Mouse (Mus musculus) intestine, embryonic 14.5 days (tissue): Measurements from ENCODE around the gene Ncapd3. TPM values are rescaled to one million over a fixed set of nuclear protein-coding genes. Genes with fewer than 3 reads are reported as not detected.

Experiments
- ATAC-seq: fragments of 200-750 bp; cut with Nextera tagmentation; replicated peaks from 2 replicates; pipeline ENCODE4 v1.8.0; 2017; ENCODE audit warnings: low read depth, moderate number of reproducible peaks, moderate TSS enrichment, moderate library complexity; ENCODE audit not compliant: low FRiP score, low TSS enrichment
- DNase-seq: peaks from one replicate; pipeline ENCODE4 v3.0.0-alpha.2; 2018; ENCODE audit warnings: low spot score
- H3K27ac ChIP-seq: fragments of 300-500 bp; sonication (generic); 2 replicates; pipeline ENCODE4 v1.5.1; 2014; ENCODE audit warnings: low read depth, mild to moderate bottlenecking, control low read depth
- H3K27me3 ChIP-seq: fragments of 300-500 bp; sonication (generic); replicated peaks from 2 replicates; pipeline ENCODE4 v1.6.1; 2014; ENCODE audit warnings: low read length, control low read depth; ENCODE audit not compliant: control insufficient read depth, insufficient read depth
- H3K36me3 ChIP-seq: fragments of 300-500 bp; sonication (generic); 2 replicates; pipeline ENCODE4 v1.6.1; 2014; ENCODE audit warnings: low read length, control low read depth; ENCODE audit not compliant: control insufficient read depth, insufficient read depth
- H3K4me1 ChIP-seq: fragments of 300-500 bp; sonication (generic); replicated peaks from 2 replicates; pipeline ENCODE4 v1.6.1; 2014; ENCODE audit warnings: low read length, control low read depth, mixed read lengths; ENCODE audit not compliant: control insufficient read depth, insufficient read depth
- H3K4me2 ChIP-seq: fragments of 300-500 bp; sonication (generic); 2 replicates; pipeline ENCODE4 v1.6.1; 2014; ENCODE audit warnings: low read length
- H3K4me3 ChIP-seq: fragments of 300-500 bp; sonication (generic); 2 replicates; pipeline ENCODE4 v1.5.1; 2014; ENCODE audit warnings: low read depth, low read length, control low read depth, mixed read lengths
- H3K9ac ChIP-seq: fragments of 300-500 bp; sonication (generic); 2 replicates; pipeline ENCODE4 v1.6.1; 2014; ENCODE audit warnings: mild to moderate bottlenecking, low read length
- H3K9me3 ChIP-seq: fragments of 300-500 bp; sonication (generic); 2 replicates; pipeline ENCODE4 v1.6.1; 2016; ENCODE audit warnings: low read length, control low read depth; ENCODE audit not compliant: control insufficient read depth
- WGBS: fragments of 180-500 bp; shearing (Covaris S2); extraction: QIAGEN DNeasy Blood & Tissue Kit; methylation state at CpG from one replicate; pipeline ENCODE4 v1.1.7; 2014; 5-methylcytosine and 5-hydroxymethylcytosine counted together
- polyA plus RNA-seq: library from polyadenylated mRNA; unstranded; fragments of >200 nt; fragmentation: Nextera tagmentation; extraction: Ambion mirVana; gene quantifications from 2 replicates; pipeline ENCODE4 v1.2.1, GENCODE M21; 2014

Ncapd3 gene
- polyA plus RNA-seq, 1 experiment from 2014 or later: 32.7 TPM

DNA sequence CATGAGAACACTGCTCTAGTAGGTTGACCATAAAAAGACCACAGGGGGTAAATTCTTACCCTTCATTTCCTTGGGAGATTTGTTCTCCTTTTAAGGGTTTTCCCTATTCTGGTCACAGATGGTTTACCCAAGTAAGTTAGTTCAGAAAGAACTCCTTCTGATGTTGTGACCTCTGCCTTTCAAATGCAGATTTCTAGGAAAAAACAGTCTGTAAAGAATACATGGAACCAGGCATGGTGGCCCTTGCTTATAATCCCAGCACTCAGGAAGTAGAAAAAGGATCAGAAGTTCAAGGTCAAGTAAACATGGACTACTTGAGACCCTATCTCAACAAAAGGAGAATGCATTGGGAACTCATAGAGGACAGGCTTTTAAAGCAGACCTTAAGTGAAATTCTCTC is 45.8 kb downstream of the Ncapd3 start:
- Histone ChIP-seq H3K27ac (no peak overlapping the region), H3K4me3 (no peak overlapping the region), H3K9ac (no peak overlapping the region), H3K9me3 (no peaks in the 10 kb centered on the region), H3K27me3 (no peaks in the 10 kb centered on the region), H3K4me1 (no peaks in the 10 kb centered on the region), H3K36me3 (peaks cover 71% of the 10 kb centered on the region), H3K4me2 (no peak overlapping the region)
- no peak for DNase-seq
- ATAC-seq: no peak

DNA sequence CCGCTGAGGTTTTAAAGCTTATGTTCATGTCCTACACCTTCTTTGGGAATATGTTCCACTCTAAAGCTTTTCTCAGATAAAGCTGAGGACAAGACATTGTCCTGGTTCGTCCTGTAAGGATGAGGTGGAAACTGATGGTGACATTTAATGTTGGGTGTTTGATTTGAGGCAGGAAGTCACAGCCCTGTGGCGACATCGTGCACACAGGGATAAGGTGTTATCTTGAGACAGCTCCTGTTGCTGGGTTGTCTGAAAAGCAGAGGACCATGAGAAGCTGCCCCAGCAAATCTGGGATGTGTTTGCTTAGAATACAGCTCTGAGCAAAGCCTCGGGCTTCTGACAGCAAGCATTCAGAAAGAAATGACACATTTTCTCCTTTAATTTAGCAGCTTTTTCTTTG is 56.3 kb downstream of the Ncapd3 start:
- Histone ChIP-seq H3K27me3 (no peaks in the 10 kb centered on the region), H3K27ac (no peak overlapping the region), H3K9me3 (no peaks in the 10 kb centered on the region), H3K4me3 (no peak overlapping the region), H3K36me3 (peaks cover 92% of the 10 kb centered on the region), H3K9ac (no peak overlapping the region), H3K4me1 (no peaks in the 10 kb centered on the region), H3K4me2 (no peak overlapping the region)
- no peak for ATAC-seq
- 88% methylated on average over 5 of the region's 5 CpGs for WGBS
- DNase-seq: no peak

DNA sequence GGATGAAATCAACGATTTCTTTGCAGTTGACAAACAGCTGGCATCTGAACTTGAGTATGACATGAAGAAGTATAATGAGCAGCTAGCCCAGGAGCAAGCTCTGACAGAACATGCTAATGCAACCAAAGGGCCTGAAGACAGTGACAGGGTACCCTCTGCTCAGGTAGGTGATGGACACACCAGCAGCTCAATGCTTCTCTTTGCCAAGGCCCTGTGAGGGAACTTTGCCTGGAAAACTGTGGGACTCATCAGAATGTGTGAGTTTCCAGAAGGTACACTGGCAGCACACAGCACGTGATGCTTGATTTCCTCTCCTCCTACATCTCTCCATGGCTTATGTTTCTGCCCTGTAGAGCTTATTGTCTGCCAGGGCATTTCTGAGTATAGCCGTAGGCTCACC is 57.4 kb downstream of the Ncapd3 start:
- no peak overlapping the region for H3K4me3 ChIP-seq
- H3K9ac ChIP-seq: no peak overlapping the region
- no peak overlapping the region for H3K4me2 ChIP-seq
- H3K27me3 ChIP-seq: no peaks in the 10 kb centered on the region
- H3K27ac ChIP-seq: no peak overlapping the region
- no peaks in the 10 kb centered on the region for H3K4me1 ChIP-seq
- H3K36me3 ChIP-seq: peaks cover 98% of the 10 kb centered on the region
- no peak for DNase-seq
- ATAC-seq: no peak
- H3K9me3 ChIP-seq: no peaks in the 10 kb centered on the region
- WGBS: 91% methylated on average over 3 of the region's 3 CpGs

DNA sequence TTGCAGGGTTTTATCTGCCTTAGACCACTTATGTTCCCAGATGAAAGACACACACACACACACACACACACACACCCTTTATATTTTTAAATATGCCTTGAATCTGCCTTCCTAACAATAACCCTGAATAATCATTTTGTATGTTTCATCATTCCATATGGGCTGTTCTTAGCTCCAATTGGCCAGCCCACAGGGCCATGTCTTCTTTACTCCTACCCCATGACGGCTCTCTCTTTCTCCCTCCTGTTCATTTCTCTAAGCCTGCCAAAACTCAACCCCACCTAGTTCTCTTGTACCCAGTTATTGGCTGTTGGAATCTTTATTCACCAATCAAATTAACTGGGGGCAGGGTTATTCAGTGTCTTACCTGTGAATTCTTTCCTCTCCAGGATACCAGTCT is 60.2 kb downstream of the Ncapd3 start:
- H3K4me2 ChIP-seq: no peak overlapping the region
- H3K9me3 ChIP-seq: no peaks in the 10 kb centered on the region
- 92% methylated on average over 1 of the region's 1 CpGs for WGBS
- H3K9ac ChIP-seq: no peak overlapping the region
- no peak overlapping the region for H3K4me3 ChIP-seq
- no peak for ATAC-seq
- DNase-seq: no peak
- peaks cover 91% of the 10 kb centered on the region for H3K36me3 ChIP-seq
- H3K27ac ChIP-seq: no peak overlapping the region
- no peaks in the 10 kb centered on the region for H3K27me3 ChIP-seq
- no peaks in the 10 kb centered on the region for H3K4me1 ChIP-seq

DNA sequence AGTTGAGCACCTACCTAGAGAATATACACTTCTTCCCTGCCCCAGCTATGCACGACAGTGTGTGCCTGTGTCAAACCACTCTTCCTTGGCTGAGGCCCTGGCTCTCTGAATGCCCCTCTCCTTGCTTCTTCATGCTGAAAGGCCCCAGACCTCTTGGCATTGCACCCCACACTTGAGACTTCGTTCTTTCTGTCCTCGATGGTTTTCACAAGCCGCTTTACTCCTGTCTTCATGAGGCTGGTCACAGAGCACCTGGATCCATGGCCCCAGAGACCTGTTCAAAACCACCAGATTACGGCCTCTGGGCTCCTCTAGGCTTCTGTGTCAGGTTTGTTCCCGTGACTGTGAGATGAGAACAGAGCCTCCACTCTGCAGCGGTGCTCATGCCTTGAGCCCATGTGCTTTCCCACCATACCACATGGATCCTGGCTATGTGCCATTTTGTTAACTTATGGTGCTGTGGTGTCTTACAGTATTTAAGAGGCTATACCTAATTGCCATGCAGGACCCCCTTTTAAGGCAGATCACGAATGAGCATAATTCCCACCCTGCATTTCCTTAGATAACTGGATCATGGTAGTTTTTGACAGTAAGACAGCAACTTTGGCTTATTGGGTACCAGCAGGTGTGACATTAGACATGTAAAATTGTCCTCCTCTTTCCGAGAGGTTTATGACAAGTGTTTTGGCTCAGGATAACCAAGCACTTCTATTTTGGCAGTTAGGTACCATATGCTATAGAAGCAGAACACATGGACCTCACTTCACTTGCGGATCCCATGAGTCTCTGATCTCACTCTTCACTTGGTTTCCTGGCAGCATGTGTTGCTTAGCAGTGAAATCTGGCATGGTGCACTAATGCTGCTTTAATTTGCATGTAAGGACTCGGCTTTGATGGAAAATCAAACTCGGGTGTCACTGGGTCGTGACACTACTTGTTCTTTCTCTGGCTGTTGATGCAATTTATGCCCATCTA is 61.1 kb downstream of the Ncapd3 start:
- Histone ChIP-seq H3K27ac (no peak overlapping the region), H3K9ac (no peak overlapping the region), H3K9me3 (no peaks in the 10 kb centered on the region), H3K4me2 (no peak overlapping the region), H3K4me1 (no peaks in the 10 kb centered on the region), H3K36me3 (peaks cover 92% of the 10 kb centered on the region), H3K27me3 (no peaks in the 10 kb centered on the region), H3K4me3 (no peak overlapping the region)
- WGBS: 92% methylated on average over 13 of the region's 13 CpGs
- DNase-seq (no peak), ATAC-seq (no peak)

DNA sequence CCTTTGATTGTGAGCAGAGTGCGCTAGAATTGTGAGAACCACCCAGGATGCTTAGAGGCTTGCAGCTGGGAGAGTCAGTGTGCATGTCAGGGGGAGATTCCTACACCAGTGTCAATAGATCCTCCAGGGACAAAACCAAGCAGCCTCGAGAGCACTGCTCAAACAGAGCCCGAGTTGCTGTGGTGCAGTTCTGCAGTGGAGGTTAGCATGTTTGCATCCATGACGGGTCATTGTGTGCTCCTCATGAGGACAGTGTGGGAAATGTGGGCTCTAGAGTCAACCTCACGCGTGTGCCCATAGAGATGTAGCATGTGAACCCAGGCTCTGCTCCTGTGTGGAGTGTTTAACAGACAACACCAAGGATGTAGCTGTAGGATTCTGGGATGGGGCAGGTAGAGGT is 62.9 kb downstream of the Ncapd3 start:
- H3K4me2 ChIP-seq: no peak overlapping the region
- no peaks in the 10 kb centered on the region for H3K4me1 ChIP-seq
- H3K9me3 ChIP-seq: no peaks in the 10 kb centered on the region
- H3K36me3 ChIP-seq: peaks cover 90% of the 10 kb centered on the region
- H3K9ac ChIP-seq: no peak overlapping the region
- WGBS: 94% methylated on average over 6 of the region's 6 CpGs
- no peak for DNase-seq
- ATAC-seq: no peak
- no peak overlapping the region for H3K27ac ChIP-seq
- no peak overlapping the region for H3K4me3 ChIP-seq
- H3K27me3 ChIP-seq: no peaks in the 10 kb centered on the region

DNA sequence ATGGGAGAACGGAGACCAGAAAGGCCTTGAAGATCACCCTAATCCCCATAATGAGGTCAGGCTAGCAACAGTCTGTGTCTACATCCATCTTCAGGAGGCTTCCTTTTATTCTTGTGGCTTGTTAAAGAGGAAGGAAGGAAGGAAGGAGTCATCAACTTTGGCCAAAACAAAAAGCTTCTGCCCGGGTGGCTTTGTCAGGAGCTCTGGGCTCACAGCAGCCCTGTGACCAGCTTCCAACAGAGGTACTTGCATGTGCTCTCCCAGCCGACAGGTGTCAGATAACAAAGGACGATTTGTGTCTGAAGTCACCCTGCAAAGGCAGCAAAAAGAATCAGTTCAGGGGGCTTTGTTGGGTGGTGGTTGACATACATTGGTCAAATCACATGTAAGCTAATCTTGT is 68.1 kb downstream of the Ncapd3 start:
- no peak for DNase-seq
- Histone ChIP-seq H3K36me3 (peaks cover 91% of the 10 kb centered on the region), H3K27ac (no peak overlapping the region), H3K9ac (no peak overlapping the region), H3K9me3 (no peaks in the 10 kb centered on the region), H3K4me3 (no peak overlapping the region), H3K27me3 (no peaks in the 10 kb centered on the region), H3K4me1 (no peaks in the 10 kb centered on the region), H3K4me2 (no peak overlapping the region)
- ATAC-seq: no peak
- 63% methylated on average over 4 of the region's 4 CpGs for WGBS

DNA sequence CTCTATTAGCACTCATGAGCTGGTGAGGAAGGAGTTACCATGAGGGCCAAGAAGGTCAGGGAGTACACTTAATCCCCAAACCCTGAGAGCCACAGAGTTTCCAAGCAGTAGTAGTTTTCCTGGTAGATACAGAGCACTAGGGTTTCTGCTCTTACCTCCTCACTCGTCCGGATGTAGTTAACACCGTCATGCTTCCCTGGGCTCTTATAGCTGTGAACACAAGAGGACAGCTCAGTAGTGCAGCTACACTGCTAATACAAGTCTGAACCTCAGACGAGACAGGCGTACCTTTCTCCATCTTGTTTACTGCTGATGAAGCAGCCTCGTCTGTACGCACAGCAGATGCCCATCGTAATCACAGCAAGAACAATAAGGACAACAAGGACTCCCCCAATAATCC is 68.6 kb downstream of the Ncapd3 start:
- no peak for ATAC-seq
- no peaks in the 10 kb centered on the region for H3K9me3 ChIP-seq
- no peak overlapping the region for H3K4me3 ChIP-seq
- no peak overlapping the region for H3K27ac ChIP-seq
- H3K4me1 ChIP-seq: no peaks in the 10 kb centered on the region
- WGBS: 87% methylated on average over 8 of the region's 8 CpGs
- no peak for DNase-seq
- H3K9ac ChIP-seq: no peak overlapping the region
- peaks cover 87% of the 10 kb centered on the region for H3K36me3 ChIP-seq
- H3K27me3 ChIP-seq: no peaks in the 10 kb centered on the region
- no peak overlapping the region for H3K4me2 ChIP-seq

DNA sequence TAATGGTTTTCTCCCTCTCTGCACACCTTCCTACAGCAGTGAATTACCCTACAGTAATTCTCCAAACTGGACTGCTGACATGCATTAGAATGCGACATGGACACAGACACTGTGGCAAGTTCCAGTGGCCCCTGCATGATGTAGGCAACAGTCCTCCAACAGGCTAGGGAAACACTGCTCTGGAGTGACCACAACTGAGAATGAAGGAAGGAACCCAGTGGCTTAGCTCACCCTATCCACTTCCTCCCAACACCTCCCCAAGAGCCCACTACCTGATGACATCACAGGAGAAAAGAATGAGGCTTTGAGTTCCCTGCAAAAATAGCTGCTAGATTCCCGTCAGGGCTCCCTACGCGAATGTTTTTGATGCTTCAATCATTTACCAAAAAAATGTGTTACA is 69.5 kb downstream of the Ncapd3 start:
- Histone ChIP-seq H3K27ac (no peak overlapping the region), H3K4me3 (no peak overlapping the region), H3K4me2 (no peak overlapping the region), H3K4me1 (no peaks in the 10 kb centered on the region), H3K27me3 (no peaks in the 10 kb centered on the region), H3K9me3 (no peaks in the 10 kb centered on the region), H3K36me3 (peaks cover 81% of the 10 kb centered on the region), H3K9ac (no peak overlapping the region)
- ATAC-seq (no peak), DNase-seq (no peak)
- 89% methylated on average over 4 of the region's 4 CpGs for WGBS
